Mouse (Mus musculus) embryonic fibroblast, embryonic 13.5 days (primary cell): ENCODE results near the gene Akap7.

ENCODE experiments used
- CTCF ChIP-seq: IDR thresholded peaks from 2 replicates; pipeline ENCODE4 v1.5.1; 2011; ENCODE audit warnings: mild to moderate bottlenecking, control low read depth, low read length, moderate library complexity, borderline replicate concordance; ENCODE audit not compliant: insufficient read depth
- POLR2A ChIP-seq: IDR thresholded peaks from 2 replicates; pipeline ENCODE4 v1.6.1; 2011; ENCODE audit warnings: low read depth, mild to moderate bottlenecking, control low read depth, low read length, moderate library complexity

DNA sequence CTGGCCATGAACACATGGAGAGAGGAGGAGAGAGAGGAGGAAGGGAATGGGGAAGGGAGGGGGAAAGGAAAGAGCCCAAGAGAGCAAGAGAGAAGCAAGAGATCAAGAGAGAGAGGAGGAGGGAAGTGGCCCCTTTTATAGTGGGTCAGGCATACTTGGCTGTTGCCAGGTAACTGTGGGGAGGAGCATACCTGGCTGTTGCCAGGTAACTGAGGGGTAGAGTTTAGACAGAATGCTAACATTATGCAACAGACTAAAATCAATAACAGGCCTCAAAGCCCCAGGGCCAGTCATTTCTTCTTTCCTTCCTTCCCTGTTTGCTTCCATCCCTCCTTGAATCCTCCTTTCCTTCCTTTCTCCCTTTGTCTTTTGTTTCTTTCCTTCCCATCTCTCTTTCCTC is 10.0 kb upstream of the Akap7 start:
- TF ChIP-seq CTCF (no peak), POLR2A (no peak)
